Mouse (Mus musculus) embryonic facial prominence, embryonic 10.5 days (tissue): ENCODE measurements around the gene Tmtc2. TPM values are rescaled to one million over a fixed set of nuclear protein-coding genes. Genes with fewer than 3 reads are reported as not detected.

Experiments
- DNase-seq: peaks from one replicate; pipeline ENCODE4 v3.0.0-alpha.2; 2017; ENCODE audit warnings: low spot score
- H3K27ac ChIP-seq: fragments of 300-500 bp; sonication (generic); replicated peaks from 2 replicates; pipeline ENCODE4 v1.5.1; 2016; ENCODE audit warnings: mild to moderate bottlenecking
- H3K27me3 ChIP-seq: fragments of 300-500 bp; sonication (generic); replicated peaks from 2 replicates; pipeline ENCODE4 v1.6.1; 2016; ENCODE audit warnings: low read depth, mild to moderate bottlenecking; ENCODE audit not compliant: poor library complexity, severe bottlenecking
- H3K36me3 ChIP-seq: fragments of 300-500 bp; sonication (generic); replicated peaks from 2 replicates; pipeline ENCODE4 v1.6.1; 2016; ENCODE audit warnings: mild to moderate bottlenecking, moderate library complexity
- H3K4me1 ChIP-seq: fragments of 300-500 bp; sonication (generic); 2 replicates; pipeline ENCODE4 v1.6.1; 2016
- H3K4me3 ChIP-seq: fragments of 300-500 bp; sonication (generic); 2 replicates; pipeline ENCODE4 v1.5.1; 2016; ENCODE audit warnings: mild to moderate bottlenecking, moderate library complexity
- H3K9me3 ChIP-seq: fragments of 300-500 bp; sonication (generic); 2 replicates; pipeline ENCODE4 v1.6.1; 2016; ENCODE audit warnings: mild to moderate bottlenecking
- WGBS: fragments of 180-500 bp; shearing (Covaris S2); methylation state at CpG from one replicate; pipeline ENCODE4 v1.1.7; 2016; 5-methylcytosine and 5-hydroxymethylcytosine counted together
- polyA plus RNA-seq: library from polyadenylated mRNA; unstranded; fragments of >200 nt; fragmentation: Nextera tagmentation; extraction: Ambion mirVana; gene quantifications from 2 replicates; pipeline ENCODE4 v1.2.1, GENCODE M21; 2016

The Tmtc2 gene
- polyA plus RNA-seq: 7.7 and 8.5 TPM in 2 replicates

- Histone ChIP-seq H3K27ac (peak within 1 kb of the TSS; percentile 90), H3K9me3 (no peaks in the 10 kb centered on the region), H3K4me3 (peak within 1 kb of the TSS; percentile 85), H3K36me3 (peaks cover 3% of the 10 kb centered on the region; the same call in 1 of the 2 replicates), H3K27me3 (peaks cover 9% of the 10 kb centered on the region), H3K4me1 (peaks cover 24% of the 10 kb centered on the region)
- WGBS: under 1% methylated on average over 60 of the region's 61 CpGs
- peak; percentile 90 for DNase-seq
These were observed at the start of gene Tmtc2 for GRCm38 (mm10) chr10:105573908-105574694. Gene Tmtc2 (minus strand): TSS chr10:105574451.

GRCm38 (mm10) chr10:105612117-105612516 is 37.9 kb upstream of the Tmtc2 start:
- Histone ChIP-seq H3K9me3 (no peaks in the 10 kb centered on the region), H3K4me1 (peaks cover 5% of the 10 kb centered on the region; the same call in 1 of the 2 replicates), H3K4me3 (no peak overlapping the region), H3K27me3 (no peaks in the 10 kb centered on the region), H3K27ac (no peak overlapping the region), H3K36me3 (no peaks in the 10 kb centered on the region)
- DNase-seq: no peak
- 93% methylated on average over 3 of the region's 3 CpGs for WGBS

- no peak overlapping the region for H3K27ac ChIP-seq
- H3K36me3 ChIP-seq: no peaks in the 10 kb centered on the region
- WGBS: 89% methylated on average over 8 of the region's 8 CpGs
- H3K4me3 ChIP-seq: no peak overlapping the region
- H3K4me1 ChIP-seq: 0 out of 2 replicates have a peak, but pooled peaks cover 6% of the 10 kb centered on the region
- no peak for DNase-seq
- no peaks in the 10 kb centered on the region for H3K9me3 ChIP-seq
- H3K27me3 ChIP-seq: no peaks in the 10 kb centered on the region
These were observed 24.6 kb upstream of the Tmtc2 start for GRCm38 (mm10) chr10:105598826-105599225.

- no peak overlapping the region for H3K4me3 ChIP-seq
- H3K36me3 ChIP-seq: no peaks in the 10 kb centered on the region
- H3K27ac ChIP-seq: no peak overlapping the region
- H3K27me3 ChIP-seq: no peaks in the 10 kb centered on the region
- no peak for DNase-seq
- 0 out of 2 replicates have a peak, but pooled peaks cover 6% of the 10 kb centered on the region for H3K4me1 ChIP-seq
- WGBS: 66% methylated on average over 3 of the region's 3 CpGs
- H3K9me3 ChIP-seq: no peaks in the 10 kb centered on the region
These were observed 23.0 kb upstream of the Tmtc2 start for GRCm38 (mm10) chr10:105597226-105597625.

GRCm38 (mm10) chr10:105595480-105596102 is 21.3 kb upstream of the Tmtc2 start:
- Histone ChIP-seq H3K4me3 (no peak overlapping the region), H3K4me1 (0 out of 2 replicates have a peak, but pooled peaks cover 6% of the 10 kb centered on the region), H3K9me3 (no peaks in the 10 kb centered on the region), H3K27me3 (no peaks in the 10 kb centered on the region), H3K27ac (no peak overlapping the region), H3K36me3 (no peaks in the 10 kb centered on the region)
- 88% methylated on average over 7 of the region's 7 CpGs for WGBS
- DNase-seq: no peak

GRCm38 (mm10) chr10:105588141-105588540 is 13.9 kb upstream of the Tmtc2 start:
- Histone ChIP-seq H3K27me3 (no peaks in the 10 kb centered on the region), H3K4me3 (no peak overlapping the region), H3K36me3 (no peaks in the 10 kb centered on the region), H3K27ac (no peak overlapping the region), H3K4me1 (no peaks in the 10 kb centered on the region), H3K9me3 (no peaks in the 10 kb centered on the region)
- no peak for DNase-seq

- 66% methylated on average over 2 of the region's 2 CpGs for WGBS
- H3K36me3 ChIP-seq: no peaks in the 10 kb centered on the region
- no peaks in the 10 kb centered on the region for H3K27me3 ChIP-seq
- DNase-seq: no peak
- peaks cover 7% of the 10 kb centered on the region; the same call in 1 of the 2 replicates for H3K4me1 ChIP-seq
- H3K27ac ChIP-seq: no peak overlapping the region
- no peaks in the 10 kb centered on the region for H3K9me3 ChIP-seq
- H3K4me3 ChIP-seq: no peak overlapping the region
These were observed 5.1 kb upstream of the Tmtc2 start for GRCm38 (mm10) chr10:105579318-105579717.

GRCm38 (mm10) chr10:105578291-105578845 is 4.1 kb upstream of the Tmtc2 start:
- no peak overlapping the region for H3K4me3 ChIP-seq
- 73% methylated on average over 8 of the region's 8 CpGs for WGBS

GRCm38 (mm10) chr10:105574695-105575660 is 727 bp upstream of the Tmtc2 start:
- under 1% methylated on average over 44 of the region's 44 CpGs for WGBS
- H3K27me3 ChIP-seq: peaks cover 9% of the 10 kb centered on the region
- H3K9me3 ChIP-seq: no peaks in the 10 kb centered on the region
- peak overlapping the region; percentile 85 for H3K4me3 ChIP-seq
- no peaks in the 10 kb centered on the region for H3K36me3 ChIP-seq
- H3K4me1 ChIP-seq: peaks cover 24% of the 10 kb centered on the region
- peak overlapping the region; percentile 90 for H3K27ac ChIP-seq
- DNase-seq: peak; percentile 95

More at GRCm38 (mm10) chr10:105578291-105578845, 4.1 kb upstream of the Tmtc2 start:
- peaks cover 7% of the 10 kb centered on the region; the same call in 1 of the 2 replicates for H3K4me1 ChIP-seq
- no peaks in the 10 kb centered on the region for H3K27me3 ChIP-seq
- H3K27ac ChIP-seq: no peak overlapping the region
- H3K9me3 ChIP-seq: no peaks in the 10 kb centered on the region
- no peaks in the 10 kb centered on the region for H3K36me3 ChIP-seq
- DNase-seq: no peak

- WGBS: 1% methylated on average over 37 of the region's 37 CpGs
- peak; percentile 65 for DNase-seq
- peak overlapping the region; percentile 90 for H3K27ac ChIP-seq
- H3K9me3 ChIP-seq: no peaks in the 10 kb centered on the region
- peaks cover 9% of the 10 kb centered on the region for H3K27me3 ChIP-seq
- H3K4me1 ChIP-seq: peaks cover 24% of the 10 kb centered on the region
- peak overlapping the region; percentile 85 for H3K4me3 ChIP-seq
- H3K36me3 ChIP-seq: peaks cover 3% of the 10 kb centered on the region; the same call in 1 of the 2 replicates
These were observed 844 bp downstream of the Tmtc2 start for GRCm38 (mm10) chr10:105573306-105573907.

GRCm38 (mm10) chr10:105572829-105573228 is 1.4 kb downstream of the Tmtc2 start:
- Histone ChIP-seq H3K36me3 (peaks cover 3% of the 10 kb centered on the region; the same call in 1 of the 2 replicates), H3K4me1 (peaks cover 24% of the 10 kb centered on the region), H3K27ac (no peak overlapping the region; the same call in 1 of the 2 replicates), H3K4me3 (peak overlapping the region; percentile 85), H3K27me3 (peaks cover 9% of the 10 kb centered on the region), H3K9me3 (no peaks in the 10 kb centered on the region)
- 5% methylated on average over 16 of the region's 16 CpGs for WGBS
- DNase-seq: peak; percentile 12
